Mouse (Mus musculus) heart, postnatal 0 days (tissue): ENCODE results near the gene Hist4h4.

ENCODE experiments used
- CTCF ChIP-seq: IDR thresholded peaks from 2 replicates; pipeline ENCODE4 v1.5.1; 2016; ENCODE audit warnings: antibody characterized with exemption, control low read depth, low read depth
- EP300 ChIP-seq: IDR thresholded peaks from 2 replicates; pipeline ENCODE4 v1.6.1; 2016; ENCODE audit warnings: antibody characterized with exemption, low read depth

DNA sequence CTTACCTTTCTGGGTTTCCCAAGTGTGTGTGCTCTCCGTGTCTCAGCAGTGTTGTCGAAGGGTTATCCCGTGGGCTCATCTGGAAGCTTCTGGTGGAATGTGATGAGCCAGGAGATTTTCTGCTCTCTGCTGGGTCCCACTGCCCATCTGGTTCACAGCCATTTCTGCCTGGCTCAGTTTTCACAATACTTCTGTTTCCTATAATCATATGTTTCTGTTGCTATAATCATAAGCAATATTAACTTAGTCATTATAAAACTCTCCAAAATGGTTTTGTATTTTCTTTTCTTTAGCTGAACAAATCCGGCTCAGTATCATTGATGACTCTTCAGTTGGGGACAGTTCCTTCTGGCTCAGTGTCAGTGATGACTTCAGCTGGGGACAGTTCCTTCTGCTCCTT, 31.1 kb upstream of the Hist4h4 start, which contains the start of gene Smco3:
- TF ChIP-seq CTCF = no peak
- TF ChIP-seq EP300 = no peak
